Mouse (Mus musculus): ENCODE data around the gene Eml4. TPM values are rescaled to one million over a fixed set of nuclear protein-coding genes. Genes with fewer than 3 reads are reported as not detected.

The Eml4 gene
- 4.2 and 8.9 TPM in 2 replicates for polyA plus RNA-seq (2011; ENCODE audit: insufficient read depth, insufficient read length, low replicate concordance, missing spikeins)

GRCm38 (mm10) chr17:83350379-83351091 lies at the start of gene Eml4:
Eml4 (plus strand) TSS chr17:83350931.
- WGBS, result 3% methylated on average over 44 of the region's 62 CpGs
- Histone ChIP-seq H3K4me3 (replicated peaks; ENCODE audit: control insufficient read depth, low read depth, low read length) (peak within 1 kb of the TSS; percentile 94), H3K27ac (ENCODE audit: control insufficient read depth, insufficient read depth, low read depth, low read length, poor library complexity) (peak within 1 kb of the TSS; percentile 92), H3K4me1 (ENCODE audit: control insufficient read depth, insufficient read depth, low read length) (peaks cover 2% of the 10 kb centered on the region)
- TF ChIP-seq POLR2A (IDR thresholded peaks at IDR 0.05; ENCODE audit: borderline replicate concordance, control insufficient read depth, low read depth, low read length), result 0 out of 2 replicates have a peak, but pooled peaks have one; percentile 39
- no peak for TF ChIP-seq CTCF (IDR thresholded peaks at IDR 0.05; ENCODE audit: control insufficient read depth, insufficient read depth, low read length)

- Histone ChIP-seq H3K4me1 (ENCODE audit: control insufficient read depth, insufficient read depth, low read length) (peaks cover 2% of the 10 kb centered on the region; the same call in 1 of the 2 replicates), H3K4me3 (replicated peaks; ENCODE audit: control insufficient read depth, low read depth, low read length) (no peak overlapping the region), H3K27ac (ENCODE audit: control insufficient read depth, insufficient read depth, low read depth, low read length, poor library complexity) (no peak overlapping the region)
- TF ChIP-seq CTCF (IDR thresholded peaks at IDR 0.05; ENCODE audit: control insufficient read depth, insufficient read depth, low read length) (no peak), POLR2A (IDR thresholded peaks at IDR 0.05; ENCODE audit: borderline replicate concordance, control insufficient read depth, low read depth, low read length) (no peak)
- 53% methylated on average over 5 of the region's 5 CpGs for WGBS
Observed at GRCm38 (mm10) chr17:83301433-83301832, 49.3 kb upstream of the Eml4 start.

GRCm38 (mm10) chr17:83304089-83304822 lies 46.5 kb upstream of the Eml4 start:
- H3K4me1 ChIP-seq (ENCODE audit: control insufficient read depth, insufficient read depth, low read length), result peaks cover 2% of the 10 kb centered on the region; the same call in 1 of the 2 replicates
- no peak overlapping the region for H3K27ac ChIP-seq (ENCODE audit: control insufficient read depth, insufficient read depth, low read depth, low read length, poor library complexity)
- H3K4me3 ChIP-seq (replicated peaks; ENCODE audit: control insufficient read depth, low read depth, low read length), result no peak overlapping the region
- TF ChIP-seq POLR2A (IDR thresholded peaks at IDR 0.05; ENCODE audit: borderline replicate concordance, control insufficient read depth, low read depth, low read length) (no peak), CTCF (IDR thresholded peaks at IDR 0.05; ENCODE audit: control insufficient read depth, insufficient read depth, low read length) (no peak)
- 68% methylated on average over 7 of the region's 7 CpGs for WGBS

GRCm38 (mm10) chr17:83306964-83307640 lies 43.6 kb upstream of the Eml4 start:
- Histone ChIP-seq H3K4me1 (ENCODE audit: control insufficient read depth, insufficient read depth, low read length) (peaks cover 2% of the 10 kb centered on the region; the same call in 1 of the 2 replicates), H3K4me3 (replicated peaks; ENCODE audit: control insufficient read depth, low read depth, low read length) (no peak overlapping the region), H3K27ac (ENCODE audit: control insufficient read depth, insufficient read depth, low read depth, low read length, poor library complexity) (no peak overlapping the region)
- TF ChIP-seq POLR2A (IDR thresholded peaks at IDR 0.05; ENCODE audit: borderline replicate concordance, control insufficient read depth, low read depth, low read length) (no peak), CTCF (IDR thresholded peaks at IDR 0.05; ENCODE audit: control insufficient read depth, insufficient read depth, low read length) (no peak)
- 33% methylated on average over 12 of the region's 12 CpGs for WGBS

- 8% methylated on average over 11 of the region's 11 CpGs for WGBS
- H3K27ac ChIP-seq (ENCODE audit: control insufficient read depth, insufficient read depth, low read depth, low read length, poor library complexity), result no peak overlapping the region
- peaks cover 2% of the 10 kb centered on the region; the same call in 1 of the 2 replicates for H3K4me1 ChIP-seq (ENCODE audit: control insufficient read depth, insufficient read depth, low read length)
- TF ChIP-seq POLR2A (IDR thresholded peaks at IDR 0.05; ENCODE audit: borderline replicate concordance, control insufficient read depth, low read depth, low read length) (no peak), CTCF (IDR thresholded peaks at IDR 0.05; ENCODE audit: control insufficient read depth, insufficient read depth, low read length) (no peak)
- no peak overlapping the region for H3K4me3 ChIP-seq (replicated peaks; ENCODE audit: control insufficient read depth, low read depth, low read length)
Observed at GRCm38 (mm10) chr17:83307641-83308296, 43.0 kb upstream of the Eml4 start.

GRCm38 (mm10) chr17:83308451-83308850 lies 42.3 kb upstream of the Eml4 start:
- peaks cover 2% of the 10 kb centered on the region; the same call in 1 of the 2 replicates for H3K4me1 ChIP-seq (ENCODE audit: control insufficient read depth, insufficient read depth, low read length)
- 63% methylated on average over 4 of the region's 4 CpGs for WGBS
- no peak overlapping the region for H3K4me3 ChIP-seq (replicated peaks; ENCODE audit: control insufficient read depth, low read depth, low read length)
- no peak overlapping the region for H3K27ac ChIP-seq (ENCODE audit: control insufficient read depth, insufficient read depth, low read depth, low read length, poor library complexity)
- TF ChIP-seq POLR2A (IDR thresholded peaks at IDR 0.05; ENCODE audit: borderline replicate concordance, control insufficient read depth, low read depth, low read length) (no peak), CTCF (IDR thresholded peaks at IDR 0.05; ENCODE audit: control insufficient read depth, insufficient read depth, low read length) (no peak)

- TF ChIP-seq CTCF (IDR thresholded peaks at IDR 0.05; ENCODE audit: control insufficient read depth, insufficient read depth, low read length) (no peak), POLR2A (IDR thresholded peaks at IDR 0.05; ENCODE audit: borderline replicate concordance, control insufficient read depth, low read depth, low read length) (no peak)
- Histone ChIP-seq H3K27ac (ENCODE audit: control insufficient read depth, insufficient read depth, low read depth, low read length, poor library complexity) (no peak overlapping the region), H3K4me1 (ENCODE audit: control insufficient read depth, insufficient read depth, low read length) (peaks cover 2% of the 10 kb centered on the region; the same call in 1 of the 2 replicates), H3K4me3 (replicated peaks; ENCODE audit: control insufficient read depth, low read depth, low read length) (no peak overlapping the region)
- 70% methylated on average over 1 of the region's 1 CpGs for WGBS
Observed at GRCm38 (mm10) chr17:83309243-83309642, 41.5 kb upstream of the Eml4 start.

Measured in bone marrow, adult 2 months (tissue).